Mouse (Mus musculus) brain, embryonic 14.5 days (tissue): ENCODE results near the gene Pym1.
"Not testable (repeated sequence)": the region's sequence is repeated elsewhere in the genome, so short reads cannot be mapped to it uniquely, and the experiment has no call there.

Experiments used
- CTCF ChIP-seq: fragments of 200-500 bp; IDR thresholded peaks from 2 replicates; pipeline ENCODE4 v1.5.1; 2012; ENCODE audit warnings: inconsistent platforms, mild to moderate bottlenecking, moderate library complexity, borderline replicate concordance; ENCODE audit not compliant: insufficient read depth, insufficient read length; ENCODE audit errors: extremely low read depth
- POLR2A ChIP-seq: fragments of 200-500 bp; IDR thresholded peaks from 2 replicates; pipeline ENCODE4 v1.6.1; 2012; ENCODE audit warnings: mild to moderate bottlenecking, inconsistent platforms, borderline replicate concordance; ENCODE audit not compliant: poor library complexity, insufficient read depth, insufficient read length, severe bottlenecking; ENCODE audit errors: extremely low read depth

DNA sequence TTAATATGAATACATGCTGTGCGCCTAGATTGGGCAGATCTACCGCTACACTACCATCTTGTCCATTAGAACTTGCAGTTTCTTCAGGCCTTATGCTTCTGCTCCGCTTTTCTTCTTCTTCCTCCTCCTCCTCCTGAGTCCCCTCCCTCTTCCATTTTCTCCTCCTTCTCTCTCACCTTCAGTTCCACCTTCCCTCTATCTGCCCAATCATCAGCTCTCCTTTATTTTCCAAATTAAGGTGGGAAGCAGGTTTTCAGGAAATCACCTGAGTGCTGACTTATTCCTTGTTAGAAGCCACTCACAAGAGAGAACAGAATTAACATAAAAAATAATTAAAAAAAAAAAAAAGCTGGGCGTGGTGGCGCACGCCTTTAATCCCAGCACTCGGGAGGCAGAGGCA, 36.4 kb upstream of the Pym1 start:
- TF ChIP-seq CTCF, POLR2A: not testable (repeated sequence)
